Mouse (Mus musculus): ENCODE results near the gene Calca.
"Not testable (repeated sequence)": the region's sequence is repeated elsewhere in the genome, so short reads cannot be mapped to it uniquely, and the experiment has no call there.

Gene Calca

GRCm38 (mm10) chr7:114636102-114636501 is at the start of gene Calca:
Gene Calca (minus strand): TSS chr7:114636357.
- DNase-seq = peak; percentile 9 to 12

- DNase-seq = no peak
These were observed 36.5 kb upstream of the Calca start for GRCm38 (mm10) chr7:114672697-114673096.

GRCm38 (mm10) chr7:114671405-114671804 is 35.2 kb upstream of the Calca start:
- no peak for DNase-seq

GRCm38 (mm10) chr7:114649730-114650129 is 13.6 kb upstream of the Calca start:
- no peak for DNase-seq

GRCm38 (mm10) chr7:114648791-114649190 is 12.6 kb upstream of the Calca start:
- no peak for DNase-seq

GRCm38 (mm10) chr7:114635569-114636101 is 522 bp downstream of the Calca start:
- peak; percentile 7 to 12 for DNase-seq

GRCm38 (mm10) chr7:114634386-114634785 is 1.8 kb downstream of the Calca start:
- DNase-seq = no peak

GRCm38 (mm10) chr7:114625966-114626365 is 10.2 kb downstream of the Calca start:
- DNase-seq = no peak

- peak in 1 of 2 experiments; percentile 0 for DNase-seq
These were observed 19.4 kb downstream of the Calca start for GRCm38 (mm10) chr7:114616759-114617158.

GRCm38 (mm10) chr7:114594391-114594790 is 41.8 kb downstream of the Calca start:
- not testable (repeated sequence) for DNase-seq

- DNase-seq = no peak
These were observed 53.7 kb downstream of the Calca start for GRCm38 (mm10) chr7:114582441-114582840.
